Mouse (Mus musculus) midbrain, embryonic 16.5 days (tissue): ENCODE data around the gene Upk1a. TPM values are rescaled to one million over a fixed set of nuclear protein-coding genes. Genes with fewer than 3 reads are reported as not detected.
A peak's percentile ranks its signal among the peaks of the same experiment; 100 is the strongest.

Experiments
- ATAC-seq: fragments of 200-750 bp; cut with Nextera tagmentation; 2 replicates; pipeline ENCODE4 v1.8.0; 2017; ENCODE audit warnings: moderate TSS enrichment
- H3K27ac ChIP-seq: fragments of 300-500 bp; sonication (generic); 2 replicates; pipeline ENCODE4 v1.5.1; 2014; ENCODE audit warnings: mild to moderate bottlenecking, low read length, mixed read lengths
- H3K27me3 ChIP-seq: fragments of 300-500 bp; sonication (generic); 2 replicates; pipeline ENCODE4 v1.6.1; 2014; ENCODE audit warnings: low read depth, low read length, mixed read lengths; ENCODE audit not compliant: control insufficient read depth, insufficient read depth
- H3K36me3 ChIP-seq: fragments of 300-500 bp; sonication (generic); 2 replicates; pipeline ENCODE4 v1.6.1; 2014; ENCODE audit warnings: mild to moderate bottlenecking, low read length, moderate library complexity, mixed read lengths; ENCODE audit not compliant: control insufficient read depth, insufficient read depth
- H3K4me1 ChIP-seq: fragments of 300-500 bp; sonication (generic); 2 replicates; pipeline ENCODE4 v1.6.1; 2014; ENCODE audit warnings: mild to moderate bottlenecking, low read length, mixed read lengths; ENCODE audit not compliant: control insufficient read depth, insufficient read depth
- H3K4me2 ChIP-seq: fragments of 300-500 bp; sonication (generic); 2 replicates; pipeline ENCODE4 v1.6.1; 2014; ENCODE audit warnings: mild to moderate bottlenecking, low read length, mixed read lengths
- H3K4me3 ChIP-seq: fragments of 300-500 bp; sonication (generic); 2 replicates; pipeline ENCODE4 v1.5.1; 2014; ENCODE audit warnings: low read depth, mild to moderate bottlenecking, low read length, moderate library complexity, mixed read lengths
- H3K9ac ChIP-seq: fragments of 300-500 bp; sonication (generic); 2 replicates; pipeline ENCODE4 v1.6.1; 2014; ENCODE audit warnings: low read depth, low read length, mixed read lengths
- H3K9me3 ChIP-seq: fragments of 300-500 bp; sonication (generic); replicated peaks from 2 replicates; pipeline ENCODE4 v1.6.1; 2014; ENCODE audit warnings: mild to moderate bottlenecking, low read length, mixed read lengths; ENCODE audit not compliant: control insufficient read depth, poor library complexity, severe bottlenecking
- WGBS: fragments of 180-500 bp; shearing (Covaris S2); extraction: QIAGEN DNeasy Blood & Tissue Kit; methylation state at CpG from one replicate; pipeline ENCODE4 v1.1.7; 2014; 5-methylcytosine and 5-hydroxymethylcytosine counted together
- polyA plus RNA-seq: library from polyadenylated mRNA; unstranded; fragments of >200 nt; fragmentation: Nextera tagmentation; extraction: Ambion mirVana; gene quantifications from 2 replicates; pipeline ENCODE4 v1.2.1, GENCODE M21; 2015

Gene Upk1a
- polyA plus RNA-seq, 1 experiment from 2014 or later: 0.46 TPM

- Histone ChIP-seq H3K27me3 (no peaks in the 10 kb centered on the region), H3K4me3 (no peak overlapping the region), H3K36me3 (no peaks in the 10 kb centered on the region), H3K27ac (no peak overlapping the region), H3K9ac (no peak overlapping the region), H3K4me1 (peaks cover 4% of the 10 kb centered on the region; the same call in 1 of the 2 replicates), H3K9me3 (no peaks in the 10 kb centered on the region), H3K4me2 (no peak overlapping the region)
- ATAC-seq: no peak
- WGBS: 86% methylated on average over 5 of the region's 5 CpGs
These were observed 16.6 kb downstream of the Upk1a start for GRCm38 (mm10) chr7:30596093-30596492.

GRCm38 (mm10) chr7:30594510-30595024, 18.1 kb downstream of the Upk1a start:
- no peaks in the 10 kb centered on the region for H3K9me3 ChIP-seq
- no peak for ATAC-seq
- H3K9ac ChIP-seq: no peak overlapping the region
- no peaks in the 10 kb centered on the region for H3K36me3 ChIP-seq
- peaks cover 6% of the 10 kb centered on the region for H3K4me1 ChIP-seq
- no peak overlapping the region for H3K4me3 ChIP-seq
- no peaks in the 10 kb centered on the region for H3K27me3 ChIP-seq
- no peak overlapping the region for H3K27ac ChIP-seq
- H3K4me2 ChIP-seq: no peak overlapping the region
- 59% methylated on average over 4 of the region's 4 CpGs for WGBS

- Histone ChIP-seq H3K27ac (no peak overlapping the region), H3K4me1 (peaks cover 5% of the 10 kb centered on the region), H3K36me3 (no peaks in the 10 kb centered on the region), H3K9ac (no peak overlapping the region), H3K9me3 (no peaks in the 10 kb centered on the region), H3K4me2 (no peak overlapping the region), H3K4me3 (no peak overlapping the region), H3K27me3 (no peaks in the 10 kb centered on the region)
- 65% methylated on average over 10 of the region's 10 CpGs for WGBS
- no peak for ATAC-seq
These were observed 18.8 kb downstream of the Upk1a start for GRCm38 (mm10) chr7:30593579-30594509.

- Histone ChIP-seq H3K4me1 (peaks cover 5% of the 10 kb centered on the region), H3K4me2 (no peak overlapping the region), H3K9ac (no peak overlapping the region), H3K27ac (no peak overlapping the region), H3K27me3 (no peaks in the 10 kb centered on the region), H3K9me3 (no peaks in the 10 kb centered on the region), H3K4me3 (no peak overlapping the region), H3K36me3 (no peaks in the 10 kb centered on the region)
- WGBS: 58% methylated on average over 5 of the region's 5 CpGs
- no peak for ATAC-seq
These were observed 19.7 kb downstream of the Upk1a start for GRCm38 (mm10) chr7:30592772-30593423.

GRCm38 (mm10) chr7:30591605-30591951, 21.1 kb downstream of the Upk1a start:
- 15% methylated on average over 4 of the region's 4 CpGs for WGBS
- Histone ChIP-seq H3K27ac (no peak overlapping the region), H3K36me3 (no peaks in the 10 kb centered on the region), H3K4me1 (peaks cover 16% of the 10 kb centered on the region), H3K4me3 (no peak overlapping the region), H3K9ac (no peak overlapping the region), H3K27me3 (no peaks in the 10 kb centered on the region), H3K9me3 (no peaks in the 10 kb centered on the region), H3K4me2 (no peak overlapping the region)
- no peak for ATAC-seq

GRCm38 (mm10) chr7:30590927-30591604, 21.6 kb downstream of the Upk1a start:
- peaks cover 16% of the 10 kb centered on the region for H3K4me1 ChIP-seq
- H3K9me3 ChIP-seq: no peaks in the 10 kb centered on the region
- no peak for ATAC-seq
- no peak overlapping the region for H3K27ac ChIP-seq
- no peaks in the 10 kb centered on the region for H3K27me3 ChIP-seq
- 0 out of 2 replicates have a peak, but pooled peaks cover 3% of the 10 kb centered on the region for H3K36me3 ChIP-seq
- no peak overlapping the region for H3K4me3 ChIP-seq
- no peak overlapping the region for H3K4me2 ChIP-seq
- 80% methylated on average over 9 of the region's 9 CpGs for WGBS
- H3K9ac ChIP-seq: no peak overlapping the region

GRCm38 (mm10) chr7:30589435-30590301, 23.0 kb downstream of the Upk1a start:
- Histone ChIP-seq H3K4me3 (peak overlapping the region; percentile 94), H3K27ac (peak overlapping the region; percentile 93), H3K36me3 (peaks cover 11% of the 10 kb centered on the region; the same call in 1 of the 2 replicates), H3K4me2 (peak overlapping the region; percentile 66), H3K9me3 (no peaks in the 10 kb centered on the region), H3K9ac (peak overlapping the region; percentile 94), H3K27me3 (no peaks in the 10 kb centered on the region), H3K4me1 (peaks cover 16% of the 10 kb centered on the region)
- WGBS: 29% methylated on average over 40 of the region's 40 CpGs
- peak; percentile 74 for ATAC-seq
